Mouse (Mus musculus): ENCODE results near the gene Rab11fip4.
"Not testable (repeated sequence)": the region's sequence is repeated elsewhere in the genome, so short reads cannot be mapped to it uniquely, and the experiment has no call there.

The Rab11fip4 gene

GRCm38 (mm10) chr11:79678363-79679153, 87.5 kb downstream of the Rab11fip4 start:
- DNase-seq (ENCODE audit: low spot score in 2 of 2): peak in 1 of 2 experiments; percentile 69

GRCm38 (mm10) chr11:79679929-79680328, 88.9 kb downstream of the Rab11fip4 start:
- no peak for DNase-seq (ENCODE audit: low spot score in 2 of 2)

- DNase-seq (ENCODE audit: low spot score in 2 of 2): no peak
Observed at GRCm38 (mm10) chr11:79680559-79680958, 89.5 kb downstream of the Rab11fip4 start.

- DNase-seq (ENCODE audit: low spot score in 2 of 2): no peak
Observed at GRCm38 (mm10) chr11:79681182-79681581, 90.2 kb downstream of the Rab11fip4 start.

GRCm38 (mm10) chr11:79681798-79682197, 90.8 kb downstream of the Rab11fip4 start:
- no peak for DNase-seq (ENCODE audit: low spot score in 2 of 2)

- no peak for DNase-seq (ENCODE audit: low spot score in 2 of 2)
Observed at GRCm38 (mm10) chr11:79685109-79685508, 94.1 kb downstream of the Rab11fip4 start.

- DNase-seq (ENCODE audit: low spot score in 2 of 2): peak in 1 of 2 experiments; percentile 93
Observed at GRCm38 (mm10) chr11:79686501-79687121, 95.6 kb downstream of the Rab11fip4 start.

GRCm38 (mm10) chr11:79689916-79690315, 98.9 kb downstream of the Rab11fip4 start:
- DNase-seq (ENCODE audit: low spot score in 2 of 2): no peak

- DNase-seq (ENCODE audit: low spot score in 2 of 2): no peak
Observed at GRCm38 (mm10) chr11:79691513-79691912, 100.5 kb downstream of the Rab11fip4 start.

GRCm38 (mm10) chr11:79696390-79697307, 105.6 kb downstream of the Rab11fip4 start:
- DNase-seq (ENCODE audit: low spot score in 2 of 2): no peak

GRCm38 (mm10) chr11:79698071-79698470, 107.1 kb downstream of the Rab11fip4 start:
- no peak for DNase-seq (ENCODE audit: low spot score in 2 of 2)

- DNase-seq (ENCODE audit: low spot score in 2 of 2): not testable (repeated sequence)
Observed at GRCm38 (mm10) chr11:79698542-79698941, 107.5 kb downstream of the Rab11fip4 start.

- DNase-seq (ENCODE audit: low spot score in 2 of 2): no peak
Observed at GRCm38 (mm10) chr11:79701466-79701865, 110.5 kb downstream of the Rab11fip4 start.

GRCm38 (mm10) chr11:79702092-79702491, 111.1 kb downstream of the Rab11fip4 start:
- DNase-seq (ENCODE audit: low spot score in 2 of 2): no peak

GRCm38 (mm10) chr11:79703452-79703851, 112.4 kb downstream of the Rab11fip4 start:
- DNase-seq (ENCODE audit: low spot score in 2 of 2): no peak

- peak in 1 of 2 experiments; percentile 64 for DNase-seq (ENCODE audit: low spot score in 2 of 2)
Observed at GRCm38 (mm10) chr11:79703885-79704291, 112.9 kb downstream of the Rab11fip4 start.

GRCm38 (mm10) chr11:79704318-79705150, 113.5 kb downstream of the Rab11fip4 start:
- DNase-seq (ENCODE audit: low spot score in 2 of 2): peak; percentile 81 to 96

- no peak for DNase-seq (ENCODE audit: low spot score in 2 of 2)
Observed at GRCm38 (mm10) chr11:79707084-79707483, 116.1 kb downstream of the Rab11fip4 start.

- peak in 1 of 2 experiments; percentile 63 for DNase-seq (ENCODE audit: low spot score in 2 of 2)
Observed at GRCm38 (mm10) chr11:79710868-79711765, 120.1 kb downstream of the Rab11fip4 start.

GRCm38 (mm10) chr11:79711766-79712369, 120.9 kb downstream of the Rab11fip4 start:
- no peak for DNase-seq (ENCODE audit: low spot score in 2 of 2)

Data from left cerebral cortex, adult 9 months (tissue).